Mouse (Mus musculus) MEL (cell line): ENCODE results near the gene Ier3. TPM values are rescaled to one million over a fixed set of nuclear protein-coding genes. Genes with fewer than 3 reads are reported as not detected.

Experiments
- DNase-seq: peaks from one replicate; pipeline ENCODE4 v3.0.0; 2011; ENCODE audit warnings: low read depth, low spot score
- H3K27ac ChIP-seq: 2 replicates; pipeline ENCODE4 v1.5.1; 2012; ENCODE audit warnings: low read depth, mild to moderate bottlenecking, control low read depth, low read length, moderate library complexity; ENCODE audit not compliant: control insufficient read depth
- H3K27me3 ChIP-seq, 2 experiments: fragments of 150-350 bp in 1 of 2; sonication (generic) in 1 of 2; 2 replicates each; pipeline ENCODE4 v1.6.1; 2012; ENCODE audit warnings: low read length in 2 of 2, mild to moderate bottlenecking in 2 of 2, improper control_type of control experiment in 1 of 2, moderate library complexity in 1 of 2; ENCODE audit not compliant: insufficient read depth in 2 of 2, control insufficient read depth in 1 of 2
- H3K36me3 ChIP-seq, 2 experiments: 2 replicates each; pipeline ENCODE4 v1.6.1; 2012 to 2014; ENCODE audit warnings: low read length in 2 of 2, improper control_type of control experiment in 1 of 2, inconsistent platforms in 1 of 2, mild to moderate bottlenecking in 1 of 2; ENCODE audit not compliant: insufficient read depth in 2 of 2, control insufficient read depth in 1 of 2
- H3K4me1 ChIP-seq, 2 experiments: fragments of 150-350 bp in 1 of 2; sonication (generic) in 1 of 2; 2 replicates each; pipeline ENCODE4 v1.6.1; 2012; ENCODE audit warnings: low read length in 2 of 2, improper control_type of control experiment in 1 of 2, mild to moderate bottlenecking in 1 of 2; ENCODE audit not compliant: insufficient read depth in 2 of 2, control insufficient read depth in 1 of 2
- H3K4me3 ChIP-seq, 2 experiments: fragments of 150-350 bp in 1 of 2; sonication (generic) in 1 of 2; 2 replicates each; pipeline ENCODE4 v1.5.1; 2012; ENCODE audit warnings: low read depth in 2 of 2, low read length in 2 of 2, mild to moderate bottlenecking in 2 of 2, moderate library complexity in 2 of 2, control low read depth in 1 of 2, improper control_type of control experiment in 1 of 2; ENCODE audit not compliant: control insufficient read depth in 1 of 2, insufficient read depth in 1 of 2
- H3K79me2 ChIP-seq: 2 replicates; pipeline ENCODE4 v1.6.1; 2012; ENCODE audit warnings: mild to moderate bottlenecking, low read length, moderate library complexity; ENCODE audit not compliant: control insufficient read depth, poor library complexity, insufficient read depth
- H3K9ac ChIP-seq: 2 replicates; pipeline ENCODE4 v1.6.1; 2012; ENCODE audit warnings: low read depth, mild to moderate bottlenecking, control low read depth, low read length, moderate library complexity; ENCODE audit not compliant: control insufficient read depth, poor library complexity, severe bottlenecking
- H3K9me3 ChIP-seq: fragments of 150-350 bp; sonication (generic); replicated peaks from 2 replicates; pipeline ENCODE4 v1.6.1; 2012; ENCODE audit warnings: mild to moderate bottlenecking, low read length, improper control_type of control experiment, moderate library complexity; ENCODE audit not compliant: insufficient read depth
- BHLHE40 ChIP-seq: IDR thresholded peaks from 2 replicates; pipeline ENCODE4 v1.6.1; 2012; ENCODE audit warnings: low read depth, mild to moderate bottlenecking, inconsistent platforms, low read length, improper control_type of control experiment, borderline replicate concordance
- CHD2 ChIP-seq: IDR thresholded peaks from 2 replicates; pipeline ENCODE4 v1.6.1; 2011; ENCODE audit warnings: low read length, improper control_type of control experiment
- ELF1 ChIP-seq: IDR thresholded peaks from 2 replicates; pipeline ENCODE4 v1.6.1; 2014; ENCODE audit warnings: low read depth, mild to moderate bottlenecking, inconsistent platforms, low read length, improper control_type of control experiment, moderate library complexity
- EP300 ChIP-seq, 2 experiments: IDR thresholded peaks; 2 replicates each; pipeline ENCODE4 v1.6.1; 2011; ENCODE audit warnings: improper control_type of control experiment in 2 of 2, low read length in 2 of 2, low read depth in 1 of 2, mild to moderate bottlenecking in 1 of 2
- ETS1 ChIP-seq: IDR thresholded peaks from 2 replicates; pipeline ENCODE4 v1.6.1; 2012; ENCODE audit warnings: low read depth, mild to moderate bottlenecking, inconsistent platforms, low read length, improper control_type of control experiment, moderate library complexity
- GABPA ChIP-seq: IDR thresholded peaks from 2 replicates; pipeline ENCODE4 v1.6.1; 2012; ENCODE audit warnings: low read depth, mild to moderate bottlenecking, inconsistent platforms, low read length, improper control_type of control experiment, moderate library complexity
- GATA1 ChIP-seq: IDR thresholded peaks from 2 replicates; pipeline ENCODE4 v1.6.1; 2011; ENCODE audit warnings: low read depth, low read length, improper control_type of control experiment
- JUND ChIP-seq: IDR thresholded peaks from 2 replicates; pipeline ENCODE4 v1.6.1; 2011; ENCODE audit warnings: low read depth, mild to moderate bottlenecking, improper control_type of control experiment, low read length
- KAT2A ChIP-seq: conservative IDR thresholded peaks from 2 replicates; pipeline ENCODE4 v1.6.1; 2012; ENCODE audit warnings: low read depth, low read length, improper control_type of control experiment, inconsistent platforms
- MAFK ChIP-seq: IDR thresholded peaks from 2 replicates; pipeline ENCODE4 v1.6.1; 2011; ENCODE audit warnings: low read depth, mild to moderate bottlenecking, low read length, improper control_type of control experiment, borderline replicate concordance
- MAX ChIP-seq: IDR thresholded peaks from 2 replicates; pipeline ENCODE4 v1.6.1; 2011; ENCODE audit warnings: low read length, improper control_type of control experiment
- MAZ ChIP-seq: IDR thresholded peaks from 2 replicates; pipeline ENCODE4 v1.6.1; 2012; ENCODE audit warnings: low read depth, mild to moderate bottlenecking, inconsistent platforms, low read length, improper control_type of control experiment
- MXI1 ChIP-seq: IDR thresholded peaks from 2 replicates; pipeline ENCODE4 v1.6.1; 2011; ENCODE audit warnings: mild to moderate bottlenecking, low read depth, low read length, improper control_type of control experiment
- MYB ChIP-seq: IDR thresholded peaks from 2 replicates; pipeline ENCODE4 v1.6.1; 2011; ENCODE audit warnings: mild to moderate bottlenecking, low read depth, low read length, improper control_type of control experiment
- MYC ChIP-seq: IDR thresholded peaks from 2 replicates; pipeline ENCODE4 v1.6.1; 2011; ENCODE audit warnings: low read depth, mild to moderate bottlenecking, low read length, improper control_type of control experiment, moderate library complexity
- NELFE ChIP-seq: IDR thresholded peaks from 2 replicates; pipeline ENCODE4 v1.6.1; 2011; ENCODE audit warnings: low read depth, low read length, improper control_type of control experiment
- POLR2A ChIP-seq, 2 experiments: IDR thresholded peaks; 2 replicates each; pipeline ENCODE4 v1.6.1; 2011 to 2012; ENCODE audit warnings: low read length in 2 of 2, mild to moderate bottlenecking in 2 of 2, control low read depth in 1 of 2, improper control_type of control experiment in 1 of 2, low read depth in 1 of 2, moderate library complexity in 1 of 2; ENCODE audit not compliant: control insufficient read depth in 1 of 2, insufficient read depth in 1 of 2, poor library complexity in 1 of 2
- POLR2AphosphoS5 ChIP-seq: IDR thresholded peaks from 2 replicates; pipeline ENCODE4 v1.6.1; 2012; ENCODE audit warnings: low read depth, borderline replicate concordance, mild to moderate bottlenecking, inconsistent platforms, low read length, moderate library complexity, mixed read lengths
- RCOR1 ChIP-seq: IDR thresholded peaks from 2 replicates; pipeline ENCODE4 v1.6.1; 2012; ENCODE audit warnings: low read depth, mild to moderate bottlenecking, inconsistent platforms, low read length, improper control_type of control experiment
- SIN3A ChIP-seq: IDR thresholded peaks from 2 replicates; pipeline ENCODE4 v1.6.1; 2012; ENCODE audit warnings: low read length, improper control_type of control experiment, inconsistent platforms
- TAL1 ChIP-seq: IDR thresholded peaks from 2 replicates; pipeline ENCODE4 v1.6.1; 2012; ENCODE audit warnings: mild to moderate bottlenecking, inconsistent platforms, low read length, moderate library complexity, mixed read lengths
- TBP ChIP-seq: IDR thresholded peaks from 2 replicates; pipeline ENCODE4 v1.8.0; 2011; ENCODE audit warnings: low read depth, low read length, improper control_type of control experiment
- TCF12 ChIP-seq: IDR thresholded peaks from 2 replicates; pipeline ENCODE4 v1.6.1; 2014; ENCODE audit warnings: low read depth, mild to moderate bottlenecking, inconsistent platforms, low read length, improper control_type of control experiment, moderate library complexity
- ZKSCAN1 ChIP-seq: IDR thresholded peaks from 2 replicates; pipeline ENCODE4 v1.6.1; 2012; ENCODE audit warnings: low read depth, mild to moderate bottlenecking, inconsistent platforms, low read length, improper control_type of control experiment, moderate library complexity
- ZMIZ1 ChIP-seq: IDR thresholded peaks from 2 replicates; pipeline ENCODE4 v1.6.1; 2012; ENCODE audit warnings: low read depth, mild to moderate bottlenecking, inconsistent platforms, low read length, improper control_type of control experiment, moderate library complexity
- ZNF384 ChIP-seq: IDR thresholded peaks from 2 replicates; pipeline ENCODE4 v1.6.1; 2012; ENCODE audit warnings: low read depth, mild to moderate bottlenecking, inconsistent platforms, low read length, improper control_type of control experiment
- polyA plus RNA-seq, 2 experiments: library from polyadenylated mRNA; stranded (reverse) in 1 of 2; unstranded in 1 of 2; fragments of >175 nt in 1 of 2; fragments of >200 nt in 1 of 2; gene quantifications; 2 replicates each; pipeline versions ENCODE4 v1.2.1 to v1.2.4; 2012; ENCODE audit warnings: low replicate concordance in 2 of 2, low read depth in 1 of 2; ENCODE audit not compliant: insufficient read length in 2 of 2, insufficient read depth in 1 of 2, missing spikeins in 1 of 2
- total RNA-seq: library from RNA; depleted of rRNA; stranded (reverse); fragments of 300-350 nt; gene quantifications from 2 replicates; pipeline ENCODE4 v1.2.3, GENCODE M21; 2012

The Ier3 gene
- total and polyA plus RNA-seq, 3 experiments: 5.5 to 12.2 TPM; not detected in 1

DNA sequence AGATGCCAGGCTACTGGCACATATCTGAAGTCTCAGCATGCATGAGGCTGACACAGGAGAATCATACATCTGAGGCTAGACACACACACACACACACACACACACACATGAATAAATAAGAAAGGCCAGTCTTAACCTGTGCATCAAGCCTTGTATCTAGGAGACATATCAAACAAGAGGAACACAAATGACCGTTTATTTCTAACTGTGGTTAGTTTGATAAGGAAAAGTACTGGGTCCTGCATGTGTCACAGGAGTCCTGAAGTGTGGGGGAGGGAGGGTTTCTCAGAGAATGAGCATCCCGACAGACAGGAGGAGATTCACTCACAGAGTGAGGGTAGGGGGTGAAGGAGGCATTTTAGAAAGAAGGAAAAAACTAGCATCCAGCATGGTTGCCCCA lies 26.4 kb upstream of the Ier3 start:
- peak; percentile 77 for DNase-seq
- Histone ChIP-seq H3K27ac (peak overlapping the region; percentile 82), H3K27me3 (no peaks in the 10 kb centered on the region), H3K36me3 (peaks cover 0 to 41% of the 10 kb centered on the region in 2 experiments; a peak in 2 of 4 replicates), H3K79me2 (no peaks in the 10 kb centered on the region), H3K4me1 (peaks cover 20 to 37% of the 10 kb centered on the region in 2 experiments), H3K9ac (no peak overlapping the region), H3K4me3 (no peak overlapping the region), H3K9me3 (no peaks in the 10 kb centered on the region)
- TF ChIP-seq MAX (peak; percentile 76), ZNF384 (peak; percentile 19; the same call in 1 of the 2 replicates), SIN3A (peak; percentile 84), MXI1 (peak; percentile 76), MAZ (peak; percentile 65; the same call in 1 of the 2 replicates), ZMIZ1 (0 out of 2 replicates have a peak, but pooled peaks have one; percentile 31), EP300 (IDR thresholded peaks at IDR 0.05; ENCODE audit: low read depth in 1 of 2, low read length in 2 of 2) (peak; percentile 85 to 93), TCF12 (peak; percentile 51; the same call in 1 of the 2 replicates), ZKSCAN1 (no peak), KAT2A (peak; percentile 21; the same call in 1 of the 2 replicates), ETS1 (peak; percentile 73), MAFK (0 out of 2 replicates have a peak, but pooled peaks have one; percentile 34), MYB (peak; percentile 95), NELFE (no peak; the same call in 1 of the 2 replicates), MYC (peak; percentile 69), TAL1 (peak; percentile 9; the same call in 1 of the 2 replicates), CHD2 (peak; percentile 67), JUND (0 out of 2 replicates have a peak, but pooled peaks have one; percentile 48), POLR2AphosphoS5 (no peak), GABPA (no peak), POLR2A (IDR thresholded peaks at IDR 0.05; ENCODE audit: control insufficient read depth in 1 of 2, insufficient read depth in 1 of 2, low read depth in 1 of 2, low read length in 2 of 2, poor library complexity in 1 of 2) (no peak), TBP (no peak), BHLHE40 (peak; percentile 55; the same call in 1 of the 2 replicates), GATA1 (peak; percentile 80), ELF1 (0 out of 2 replicates have a peak, but pooled peaks have one; percentile 27), RCOR1 (peak; percentile 21; the same call in 1 of the 2 replicates)
